Mouse (Mus musculus): ENCODE measurements at regions not wholly inside any gene's neighbourhood (a gene's known extent, or its start where the extent isn't known, plus 50 kb on each side); places are given as distances from the start of the nearest gene placed in this dataset.

- WGBS: 84% methylated on average over 8 of the region's 8 CpGs
- H3K27ac ChIP-seq (ENCODE audit: control insufficient read depth, insufficient read depth, low read length): no peak overlapping the region
- H3K36me3 ChIP-seq (ENCODE audit: control insufficient read depth, insufficient read depth, low read length): no peaks in the 10 kb centered on the region
- H3K27me3 ChIP-seq (ENCODE audit: control insufficient read depth, insufficient read depth, low read length): no peaks in the 10 kb centered on the region
- TF ChIP-seq POLR2A (IDR thresholded peaks at IDR 0.05; ENCODE audit: control insufficient read depth, extremely low read depth, insufficient read depth, low read length, poor library complexity) (no peak), CTCF (IDR thresholded peaks at IDR 0.05; ENCODE audit: borderline replicate concordance, control insufficient read depth, extremely low read depth, insufficient read depth, low read length, poor library complexity) (no peak)
- no peaks in the 10 kb centered on the region for H3K4me1 ChIP-seq (replicated peaks; ENCODE audit: control insufficient read depth, insufficient read depth, low read length)
- no peak overlapping the region for H3K4me3 ChIP-seq (ENCODE audit: control insufficient read depth, insufficient read depth, low read length)
- DNase-seq: no peak
Observed at GRCm38 (mm10) chr4:83931897-83932654, 406.7 kb downstream of the Ccdc171 start.

DNA sequence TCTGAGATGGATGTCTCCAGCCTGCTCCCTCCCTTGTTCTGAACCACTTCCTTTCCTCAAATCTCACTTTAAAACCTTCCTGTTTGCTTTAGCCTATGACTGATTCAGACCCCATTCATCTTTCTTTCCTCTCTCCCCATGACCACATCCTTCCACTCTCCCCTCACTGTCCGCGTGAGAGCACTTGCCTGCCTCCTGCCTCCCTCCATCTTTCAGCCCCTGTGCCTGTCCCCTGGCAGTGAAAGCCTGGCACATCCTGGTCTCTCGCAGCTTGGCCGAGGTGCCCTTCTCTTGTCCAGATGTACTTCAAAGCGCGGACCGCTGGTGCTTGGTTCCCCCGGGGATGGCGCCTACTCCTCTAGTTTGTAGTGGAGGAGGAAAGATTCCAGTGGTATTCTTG, 416.3 kb downstream of the Ccdc171 start:
- Histone ChIP-seq H3K27me3 (ENCODE audit: control insufficient read depth, insufficient read depth, low read length) (no peaks in the 10 kb centered on the region), H3K4me1 (replicated peaks; ENCODE audit: control insufficient read depth, insufficient read depth, low read length) (peaks cover 11% of the 10 kb centered on the region), H3K27ac (ENCODE audit: control insufficient read depth, insufficient read depth, low read length) (no peak overlapping the region), H3K4me3 (ENCODE audit: control insufficient read depth, insufficient read depth, low read length) (no peak overlapping the region), H3K36me3 (ENCODE audit: control insufficient read depth, insufficient read depth, low read length) (no peaks in the 10 kb centered on the region)
- 11% methylated on average over 9 of the region's 9 CpGs for WGBS
- TF ChIP-seq CTCF (IDR thresholded peaks at IDR 0.05; ENCODE audit: borderline replicate concordance, control insufficient read depth, extremely low read depth, insufficient read depth, low read length, poor library complexity): no peak
- no peak for TF ChIP-seq POLR2A (IDR thresholded peaks at IDR 0.05; ENCODE audit: control insufficient read depth, extremely low read depth, insufficient read depth, low read length, poor library complexity)
- no peak for DNase-seq

DNA sequence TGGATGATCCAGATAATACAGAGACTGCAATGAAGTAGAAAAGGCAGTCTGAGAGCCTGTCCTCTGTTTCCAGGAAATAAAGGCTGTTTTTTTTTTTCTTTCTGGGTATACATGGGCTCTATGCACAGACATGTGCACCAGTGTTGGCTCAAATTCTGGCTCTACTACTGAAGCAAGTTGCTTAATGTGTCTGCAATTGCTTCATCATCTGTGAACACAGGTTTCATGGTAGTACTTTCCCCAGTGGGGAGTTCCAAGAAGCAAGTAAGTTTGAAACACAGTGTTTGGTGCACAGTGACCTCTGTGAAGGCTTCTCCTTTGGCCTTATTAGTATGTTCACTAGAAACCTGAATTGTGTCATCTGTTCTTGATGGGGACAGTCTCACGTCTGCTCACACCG, 424.3 kb downstream of the Ccdc171 start:
- no peak for TF ChIP-seq POLR2A (IDR thresholded peaks at IDR 0.05; ENCODE audit: control insufficient read depth, extremely low read depth, insufficient read depth, low read length, poor library complexity)
- H3K36me3 ChIP-seq (ENCODE audit: control insufficient read depth, insufficient read depth, low read length): no peaks in the 10 kb centered on the region
- no peak overlapping the region for H3K4me3 ChIP-seq (ENCODE audit: control insufficient read depth, insufficient read depth, low read length)
- no peak overlapping the region for H3K27ac ChIP-seq (ENCODE audit: control insufficient read depth, insufficient read depth, low read length)
- no peak for DNase-seq
- H3K4me1 ChIP-seq (replicated peaks; ENCODE audit: control insufficient read depth, insufficient read depth, low read length): no peaks in the 10 kb centered on the region
- no peaks in the 10 kb centered on the region for H3K27me3 ChIP-seq (ENCODE audit: control insufficient read depth, insufficient read depth, low read length)
- WGBS: 95% methylated on average over 2 of the region's 2 CpGs

- no peaks in the 10 kb centered on the region for H3K27me3 ChIP-seq (ENCODE audit: control insufficient read depth, insufficient read depth, low read length)
- no peaks in the 10 kb centered on the region for H3K36me3 ChIP-seq (ENCODE audit: control insufficient read depth, insufficient read depth, low read length)
- H3K4me3 ChIP-seq (ENCODE audit: control insufficient read depth, insufficient read depth, low read length): no peak overlapping the region
- no peak overlapping the region for H3K27ac ChIP-seq (ENCODE audit: control insufficient read depth, insufficient read depth, low read length)
- 96% methylated on average over 10 of the region's 10 CpGs for WGBS
- TF ChIP-seq POLR2A (IDR thresholded peaks at IDR 0.05; ENCODE audit: control insufficient read depth, extremely low read depth, insufficient read depth, low read length, poor library complexity): no peak
- no peaks in the 10 kb centered on the region for H3K4me1 ChIP-seq (replicated peaks; ENCODE audit: control insufficient read depth, insufficient read depth, low read length)
- no peak for DNase-seq
Observed at GRCm38 (mm10) chr4:83950809-83951409, 425.6 kb downstream of the Ccdc171 start.

DNA sequence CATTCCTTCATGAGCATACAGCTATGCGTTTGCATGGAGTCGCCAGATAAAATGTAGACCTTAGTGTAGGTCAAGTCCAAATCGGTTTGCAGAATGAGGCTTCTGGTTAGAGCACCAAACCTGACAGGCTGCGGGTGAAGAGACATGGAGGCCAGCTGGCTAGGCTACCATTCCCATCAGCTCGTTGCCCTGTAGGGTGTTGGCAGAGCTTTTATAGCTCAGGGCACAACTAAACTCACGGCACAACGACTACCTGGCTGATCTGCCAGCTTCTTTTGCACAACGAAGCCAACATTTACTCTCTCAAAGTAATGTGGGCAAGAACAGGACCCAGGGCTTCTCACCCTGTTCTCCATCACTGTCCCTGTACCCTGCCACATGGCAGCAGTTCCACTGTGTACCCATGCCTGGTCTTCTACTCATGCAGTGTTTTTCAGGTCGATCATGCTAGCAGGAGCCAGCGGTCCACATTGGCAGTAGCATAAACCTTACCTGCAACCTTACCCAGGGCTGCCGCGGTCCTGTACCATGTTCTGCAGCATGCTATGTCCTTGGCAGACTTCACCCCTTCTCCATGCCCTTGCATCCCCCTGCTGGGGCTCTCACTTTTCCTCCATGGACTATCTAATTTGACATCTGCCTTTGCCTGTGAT, 431.0 kb downstream of the Ccdc171 start:
- Histone ChIP-seq H3K4me3 (ENCODE audit: control insufficient read depth, insufficient read depth, low read length) (no peak overlapping the region), H3K27ac (ENCODE audit: control insufficient read depth, insufficient read depth, low read length) (no peak overlapping the region), H3K4me1 (replicated peaks; ENCODE audit: control insufficient read depth, insufficient read depth, low read length) (no peaks in the 10 kb centered on the region), H3K27me3 (ENCODE audit: control insufficient read depth, insufficient read depth, low read length) (no peaks in the 10 kb centered on the region), H3K36me3 (ENCODE audit: control insufficient read depth, insufficient read depth, low read length) (no peaks in the 10 kb centered on the region)
- WGBS: 94% methylated on average over 12 of the region's 12 CpGs
- TF ChIP-seq POLR2A (IDR thresholded peaks at IDR 0.05; ENCODE audit: control insufficient read depth, extremely low read depth, insufficient read depth, low read length, poor library complexity) (no peak), CTCF (IDR thresholded peaks at IDR 0.05; ENCODE audit: borderline replicate concordance, control insufficient read depth, extremely low read depth, insufficient read depth, low read length, poor library complexity) (no peak)
- no peak for DNase-seq

- H3K4me1 ChIP-seq (replicated peaks; ENCODE audit: control insufficient read depth, insufficient read depth, low read length): no peaks in the 10 kb centered on the region
- 61% methylated on average over 5 of the region's 5 CpGs for WGBS
- TF ChIP-seq POLR2A (IDR thresholded peaks at IDR 0.05; ENCODE audit: control insufficient read depth, extremely low read depth, insufficient read depth, low read length, poor library complexity) (no peak), CTCF (IDR thresholded peaks at IDR 0.05; ENCODE audit: borderline replicate concordance, control insufficient read depth, extremely low read depth, insufficient read depth, low read length, poor library complexity) (no peak)
Observed at GRCm38 (mm10) chr4:83957217-83957692, 431.9 kb downstream of the Ccdc171 start.

More at GRCm38 (mm10) chr4:83957217-83957692, 431.9 kb downstream of the Ccdc171 start:
- H3K4me3 ChIP-seq (ENCODE audit: control insufficient read depth, insufficient read depth, low read length): no peak overlapping the region
- DNase-seq: no peak
- H3K27me3 ChIP-seq (ENCODE audit: control insufficient read depth, insufficient read depth, low read length): no peaks in the 10 kb centered on the region
- no peaks in the 10 kb centered on the region for H3K36me3 ChIP-seq (ENCODE audit: control insufficient read depth, insufficient read depth, low read length)
- no peak overlapping the region for H3K27ac ChIP-seq (ENCODE audit: control insufficient read depth, insufficient read depth, low read length)

Measured in thymus, adult 2 months (tissue).